14 mouse cellular contexts compared by ENCODE assay signal in the genomic region with DNA sequence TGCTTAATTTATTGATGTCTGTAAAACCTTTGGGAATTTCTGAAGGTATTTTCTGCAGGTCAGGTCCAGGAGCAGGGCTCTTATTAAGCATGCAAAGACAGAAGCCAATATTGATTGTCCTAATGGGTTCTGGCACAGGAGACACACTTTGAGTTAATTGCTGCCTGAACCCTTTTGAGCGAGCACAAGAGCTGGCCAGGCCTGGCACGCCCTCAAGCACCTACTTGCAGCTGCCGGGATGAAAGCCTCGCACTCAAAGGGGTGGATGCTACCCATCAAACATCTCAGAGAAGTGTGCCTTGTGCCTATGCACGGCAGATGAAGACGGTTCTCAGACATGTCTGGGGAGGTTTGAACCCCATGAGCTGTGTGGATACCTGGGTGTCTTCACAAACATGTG.
DNase-seq lines count a peak whose midpoint lies in the region; ATAC-seq lines count a peak whose summit lies in the region.
"Had no signal": no experiment of that assay in that cellular context is flagged by ENCODE, and none has a peak within 500 bp of the region (broad histone marks: within the 10 kb centered on the region; RNA-seq: fewer than 3 reads in every experiment).

No protein-coding gene starts in this region.

- no peaks in the 10 kb centered on the region for H3K36me3 ChIP-seq in hindbrain, embryonic 13.5 days
- no peaks in the 10 kb centered on the region for H3K36me3 ChIP-seq in hindbrain, embryonic 11.5 days (ENCODE audit: control insufficient read depth, insufficient read depth, low read length)
- H3K36me3 ChIP-seq in forebrain, embryonic 14.5 days (ENCODE audit: control insufficient read depth, insufficient read depth, low read length), result no peaks in the 10 kb centered on the region
- H3K36me3 ChIP-seq: embryonic facial prominence, embryonic 12.5 days; limb, embryonic 13.5 days had no signal

- H3K27me3 ChIP-seq in hindbrain, embryonic 13.5 days, result no peaks in the 10 kb centered on the region
- no peaks in the 10 kb centered on the region for H3K27me3 ChIP-seq in hindbrain, embryonic 11.5 days (ENCODE audit: control insufficient read depth, insufficient read depth, low read length)
- H3K27me3 ChIP-seq in forebrain, embryonic 14.5 days (replicated peaks; ENCODE audit: control insufficient read depth, insufficient read depth, low read length), result 0 out of 2 replicates have a peak, but pooled peaks cover under 1% of the 10 kb centered on the region
- H3K27me3 ChIP-seq: embryonic facial prominence, embryonic 12.5 days; limb, embryonic 13.5 days had no signal

- no peak overlapping the region for H3K9ac ChIP-seq in hindbrain, embryonic 13.5 days
- H3K9ac ChIP-seq in hindbrain, embryonic 11.5 days (ENCODE audit: low read depth, low read length), result no peak overlapping the region
- H3K9ac ChIP-seq in forebrain, embryonic 14.5 days (ENCODE audit: low read length), result no peak overlapping the region
- H3K9ac ChIP-seq: embryonic facial prominence, embryonic 12.5 days; limb, embryonic 13.5 days had no signal

- no peaks in the 10 kb centered on the region for H3K9me3 ChIP-seq in hindbrain, embryonic 13.5 days
- no peaks in the 10 kb centered on the region for H3K9me3 ChIP-seq in hindbrain, embryonic 11.5 days (ENCODE audit: control insufficient read depth, low read length)
- no peaks in the 10 kb centered on the region for H3K9me3 ChIP-seq in forebrain, embryonic 14.5 days (replicated peaks; ENCODE audit: control insufficient read depth, low read length)
- H3K9me3 ChIP-seq: embryonic facial prominence, embryonic 12.5 days; limb, embryonic 13.5 days had no signal

- no peak overlapping the region for H3K4me2 ChIP-seq in hindbrain, embryonic 13.5 days
- no peak overlapping the region for H3K4me2 ChIP-seq in hindbrain, embryonic 11.5 days (replicated peaks; ENCODE audit: low read depth, low read length)
- no peak overlapping the region for H3K4me2 ChIP-seq in forebrain, embryonic 14.5 days (ENCODE audit: low read length)
- H3K4me2 ChIP-seq: embryonic facial prominence, embryonic 12.5 days had no signal

- WGBS in hindbrain, embryonic 13.5 days, result 64% methylated on average over 6 of the region's 6 CpGs
- 77% methylated on average over 6 of the region's 6 CpGs for WGBS in hindbrain, embryonic 11.5 days
- 17% methylated on average over 6 of the region's 6 CpGs for WGBS in forebrain, embryonic 14.5 days

- DNase-seq in hindbrain, embryonic 11.5 days (ENCODE audit: low spot score), result no peak
- peak; percentile 7 for DNase-seq in thymus, postnatal 0 days (ENCODE audit: low spot score)
- no peak for DNase-seq in thymus, postnatal 10 days (ENCODE audit: low spot score in 2 of 2)
- peak; percentile 75 for DNase-seq in forebrain, embryonic 14.5 days (ENCODE audit: low spot score)
- DNase-seq in naive thymus-derived CD4-positive, alpha-beta T cell, adult 2 months (ENCODE audit: low read depth), result peak; percentile 13
- DNase-seq in layer of hippocampus, postnatal 25 days (ENCODE audit: extremely low spot score in 1 of 2, low spot score in 1 of 2), result no peak
- DNase-seq: adrenal gland, postnatal 25 days; cerebellum, adult 18-20 months; lung, postnatal 10 days; right cerebral cortex, postnatal 25 days had no signal

- H3K4me1 ChIP-seq in hindbrain, embryonic 13.5 days (replicated peaks), result peaks cover 22% of the 10 kb centered on the region
- no peaks in the 10 kb centered on the region; the same call in 1 of the 2 replicates for H3K4me1 ChIP-seq in hindbrain, embryonic 11.5 days (replicated peaks; ENCODE audit: control insufficient read depth, insufficient read depth, low read length)
- H3K4me1 ChIP-seq in forebrain, embryonic 14.5 days (ENCODE audit: control insufficient read depth, insufficient read depth, low read length), result peaks cover 12% of the 10 kb centered on the region

- peak overlapping the region; percentile 8; the same call in 1 of the 2 replicates for H3K27ac ChIP-seq in hindbrain, embryonic 13.5 days
- H3K27ac ChIP-seq in hindbrain, embryonic 11.5 days (ENCODE audit: low read depth, low read length), result no peak overlapping the region
- H3K27ac ChIP-seq in forebrain, embryonic 14.5 days (ENCODE audit: low read depth, low read length), result no peak overlapping the region
- H3K27ac ChIP-seq: limb, embryonic 13.5 days had no signal

- no peak overlapping the region for H3K4me3 ChIP-seq in hindbrain, embryonic 13.5 days
- no peak overlapping the region for H3K4me3 ChIP-seq in hindbrain, embryonic 11.5 days (ENCODE audit: low read depth, low read length)
- H3K4me3 ChIP-seq in forebrain, embryonic 14.5 days (ENCODE audit: low read depth, low read length), result no peak overlapping the region
- H3K4me3 ChIP-seq: embryonic facial prominence, embryonic 12.5 days; limb, embryonic 13.5 days; myocyte had no signal

- peak; percentile 48; the same call in 1 of the 2 replicates for ATAC-seq in hindbrain, embryonic 13.5 days (ENCODE audit: low FRiP score)
- ATAC-seq in hindbrain, embryonic 11.5 days (ENCODE audit: low FRiP score), result no peak
- peak; percentile 67 for ATAC-seq in forebrain, embryonic 14.5 days

Comparison
In these comparisons a context has a peak if more than half of its experiments do, and no peak if none do; other contexts are left out.
1. DNase-seq: peak in thymus, postnatal 0 days (single experiment), forebrain, embryonic 14.5 days (single experiment) and naive thymus-derived CD4-positive, alpha-beta T cell, adult 2 months (single experiment); none in hindbrain, embryonic 11.5 days (single experiment), thymus, postnatal 10 days (0 of 2) and layer of hippocampus, postnatal 25 days (0 of 2).